21 mouse cellular contexts compared by ENCODE assay signal in genomic region chr9:43595461-43595860, GRCm38 (mm10).
DNase-seq lines count a peak whose midpoint lies in the region; ATAC-seq and TF ChIP-seq lines count a peak whose summit lies in the region.
"Had no signal": no experiment of that assay in that cellular context is flagged by ENCODE, and none has a peak within 500 bp of the region (broad histone marks: within the 10 kb centered on the region; RNA-seq: fewer than 3 reads in every experiment).

No protein-coding gene starts in this region.

- H3K9me3 ChIP-seq in liver, embryonic 12.5 days (replicated peaks) = no peaks in the 10 kb centered on the region
- H3K9me3 ChIP-seq: heart, embryonic 12.5 days; heart, embryonic 15.5 days; hindbrain, embryonic 10.5 days; hindbrain, embryonic 13.5 days had no signal

- no peak overlapping the region for H3K4me2 ChIP-seq in liver, embryonic 12.5 days
- H3K4me2 ChIP-seq: heart, embryonic 12.5 days; heart, embryonic 15.5 days; hindbrain, embryonic 13.5 days had no signal

- TF ChIP-seq CTCF in liver, adult 2 months (IDR thresholded peaks at IDR 0.05; ENCODE audit: low read depth, low read length) = no peak
- TF ChIP-seq CTCF in lung, adult 2 months (IDR thresholded peaks at IDR 0.05; ENCODE audit: insufficient read depth, low read length) = no peak

- peak; percentile 90 for DNase-seq in liver, adult 2 months (ENCODE audit: extremely low read depth, low read depth, low spot score)
- peak; percentile 11 for DNase-seq in lung, postnatal 36 days
- no peak for DNase-seq in lung, adult 2 months
- peak; percentile 7 for DNase-seq in fat pad, adult 2 months (ENCODE audit: extremely low read depth, low read depth, low spot score)
- no peak for DNase-seq in layer of hippocampus, postnatal 14 days (ENCODE audit: low spot score in 2 of 2)
- DNase-seq: adrenal gland, postnatal 25 days; cerebellum, adult 18-20 months; cerebellum, adult 9-10 months; cerebellum, postnatal 14 days; gastrocnemius, postnatal 25 days; heart, adult 18-20 months; heart, postnatal 10 days; heart, postnatal 36 days had no signal

- no peaks in the 10 kb centered on the region for H3K27me3 ChIP-seq in liver, adult 2 months (ENCODE audit: control insufficient read depth, insufficient read depth, low read length)
- H3K27me3 ChIP-seq in liver, embryonic 12.5 days (replicated peaks) = no peaks in the 10 kb centered on the region; the same call in 1 of the 2 replicates

- H3K4me1 ChIP-seq in liver, adult 2 months (ENCODE audit: control insufficient read depth, insufficient read depth, low read length) = peaks cover 13% of the 10 kb centered on the region
- H3K4me1 ChIP-seq in liver, embryonic 12.5 days = no peaks in the 10 kb centered on the region
- no peaks in the 10 kb centered on the region for H3K4me1 ChIP-seq in lung, adult 2 months (ENCODE audit: control insufficient read depth, insufficient read depth, low read length)
- H3K4me1 ChIP-seq: heart, embryonic 12.5 days; heart, embryonic 15.5 days; hindbrain, embryonic 10.5 days; hindbrain, embryonic 13.5 days had no signal

- no peak for TF ChIP-seq POLR2A in liver, adult 2 months (IDR thresholded peaks at IDR 0.05; ENCODE audit: extremely low read depth, insufficient read depth, low read length)
- TF ChIP-seq POLR2A in lung, adult 2 months (IDR thresholded peaks at IDR 0.05; ENCODE audit: borderline replicate concordance, extremely low read depth, low read depth, low read length) = no peak

- no peaks in the 10 kb centered on the region for H3K79me2 ChIP-seq in liver, adult 2 months (ENCODE audit: control insufficient read depth, insufficient read depth, low read length)

- 38% methylated on average over 4 of the region's 4 CpGs for WGBS in liver, adult 2 months
- WGBS in liver, embryonic 12.5 days (ENCODE audit: insufficient replicate concordance) = 39% methylated on average over 4 of the region's 4 CpGs
- WGBS in lung, adult 2 months = 60% methylated on average over 4 of the region's 4 CpGs

- ATAC-seq in liver, embryonic 12.5 days = no peak
- ATAC-seq: CD4-positive, CD25-positive, alpha-beta regulatory T cell, adult 4 months; forebrain, embryonic 14.5 days; hindbrain, embryonic 16.5 days had no signal

- no peak overlapping the region for H3K9ac ChIP-seq in liver, adult 2 months (ENCODE audit: low read depth, low read length)
- no peak overlapping the region for H3K9ac ChIP-seq in liver, embryonic 12.5 days
- H3K9ac ChIP-seq: heart, embryonic 12.5 days; heart, embryonic 15.5 days; hindbrain, embryonic 13.5 days had no signal

- no peaks in the 10 kb centered on the region for H3K36me3 ChIP-seq in liver, adult 2 months (ENCODE audit: control insufficient read depth, insufficient read depth, low read length)
- H3K36me3 ChIP-seq in liver, embryonic 12.5 days = no peaks in the 10 kb centered on the region
- H3K36me3 ChIP-seq: heart, embryonic 12.5 days; heart, embryonic 15.5 days; hindbrain, embryonic 10.5 days; hindbrain, embryonic 13.5 days had no signal

- peak overlapping the region; percentile 64 for H3K27ac ChIP-seq in liver, adult 2 months (replicated peaks; ENCODE audit: insufficient read depth, low read depth, low read length)
- no peak overlapping the region for H3K27ac ChIP-seq in liver, embryonic 12.5 days
- H3K27ac ChIP-seq: heart, embryonic 15.5 days; hindbrain, embryonic 10.5 days; hindbrain, embryonic 13.5 days had no signal

- H3K4me3 ChIP-seq in liver, adult 2 months (ENCODE audit: insufficient read depth, low read depth, low read length) = no peak overlapping the region
- no peak overlapping the region for H3K4me3 ChIP-seq in liver, embryonic 12.5 days
- no peak overlapping the region for H3K4me3 ChIP-seq in lung, adult 2 months (replicated peaks; ENCODE audit: extremely low read depth, low read depth, low read length)
- H3K4me3 ChIP-seq: heart, embryonic 12.5 days; heart, embryonic 15.5 days; hindbrain, embryonic 10.5 days; hindbrain, embryonic 13.5 days had no signal

Comparison
In these comparisons a context has a peak if more than half of its experiments do, and no peak if none do; other contexts are left out.
1. DNase-seq: peak in liver, adult 2 months (single experiment), lung, postnatal 36 days (single experiment) and fat pad, adult 2 months (single experiment); none in lung, adult 2 months (single experiment) and layer of hippocampus, postnatal 14 days (0 of 2).